Mouse (Mus musculus) lung, adult 2 months (tissue): Measurements from ENCODE around the gene Gm28035. TPM values are rescaled to one million over a fixed set of nuclear protein-coding genes. Genes with fewer than 3 reads are reported as not detected.

Source experiments
- DNase-seq: peaks from one replicate; pipeline ENCODE4 v3.0.0; 2022
- H3K4me1 ChIP-seq: fragments of 200-500 bp; 2 replicates; pipeline ENCODE4 v1.6.1; 2011; ENCODE audit warnings: low read length; ENCODE audit not compliant: control insufficient read depth, insufficient read depth
- H3K4me3 ChIP-seq: fragments of 200-500 bp; replicated peaks from 2 replicates; pipeline ENCODE3; 2011; ENCODE audit warnings: low read depth, mild to moderate bottlenecking, control low read depth, low read length; ENCODE audit errors: extremely low read depth
- CTCF ChIP-seq: fragments of 200-500 bp; IDR thresholded peaks from 2 replicates; pipeline ENCODE4 v1.5.1; 2011; ENCODE audit warnings: mild to moderate bottlenecking, low read length, control low read depth; ENCODE audit not compliant: insufficient read depth
- POLR2A ChIP-seq: fragments of 200-500 bp; IDR thresholded peaks from 2 replicates; pipeline ENCODE4 v1.6.1; 2011; ENCODE audit warnings: low read depth, mild to moderate bottlenecking, control low read depth, low read length, borderline replicate concordance; ENCODE audit errors: extremely low read depth
- WGBS: fragments of 180-500 bp; shearing (Covaris S2); methylation state at CpG from one replicate; pipeline ENCODE4 v1.1.7; 2018; 5-methylcytosine and 5-hydroxymethylcytosine counted together
- polyA plus RNA-seq: library from polyadenylated mRNA; depleted of rRNA; stranded (reverse); fragments of >200 nt; gene quantifications from 2 replicates; pipeline ENCODE4 v1.2.3, GENCODE M21; 2012

The Gm28035 gene
- polyA plus RNA-seq, 1 experiment, result 11.6 TPM

GRCm38 (mm10) chr2:30207401-30207800 is 33.0 kb upstream of the Gm28035 start:
- Histone ChIP-seq H3K4me3 (no peak overlapping the region), H3K4me1 (peaks cover 6% of the 10 kb centered on the region; the same call in 1 of the 2 replicates)
- TF ChIP-seq CTCF (no peak), POLR2A (no peak)
- 76% methylated on average over 4 of the region's 4 CpGs for WGBS
- DNase-seq, result no peak

- 71% methylated on average over 5 of the region's 5 CpGs for WGBS
- H3K4me3 ChIP-seq, result no peak overlapping the region
- no peak for TF ChIP-seq CTCF
- TF ChIP-seq POLR2A, result no peak
These were observed 32.5 kb upstream of the Gm28035 start for GRCm38 (mm10) chr2:30207886-30208285.

DNA sequence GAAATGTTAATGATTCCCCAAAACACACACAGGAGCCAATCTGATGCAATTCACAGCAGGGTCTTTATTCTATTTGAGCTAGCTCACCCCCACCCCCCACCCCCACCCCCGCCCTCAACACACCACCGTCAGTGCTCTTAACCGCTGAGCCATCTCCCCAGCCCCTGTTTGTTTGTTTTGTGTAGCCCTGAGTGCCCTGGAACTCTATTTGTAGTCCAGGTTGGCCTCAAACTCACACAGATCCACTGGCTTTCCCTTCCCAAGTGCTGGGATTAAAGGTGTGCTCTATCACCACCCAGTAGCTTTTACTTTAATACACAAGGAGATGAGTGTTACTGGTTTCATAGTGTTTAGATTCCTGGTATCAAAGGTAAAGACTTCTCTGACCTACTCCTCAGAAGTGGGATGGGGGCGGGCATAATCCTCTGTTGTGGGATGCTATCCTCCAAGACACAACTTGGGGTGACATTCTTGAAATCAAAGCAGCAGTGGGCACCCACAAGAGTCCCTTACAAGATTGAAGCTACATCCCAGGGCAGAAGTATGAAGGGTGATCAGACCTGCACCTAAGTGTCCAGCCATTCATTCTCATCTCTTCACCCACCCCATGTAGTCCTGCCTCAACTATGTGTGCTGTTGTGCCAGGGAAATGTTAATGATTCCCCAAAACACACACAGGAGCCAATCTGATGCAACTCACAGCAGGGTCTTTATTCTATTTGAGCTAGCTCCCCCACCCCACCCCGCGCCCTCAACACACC is 28.8 kb upstream of the Gm28035 start:
- Histone ChIP-seq H3K4me1 (no peaks in the 10 kb centered on the region), H3K4me3 (no peak overlapping the region)
- 70% methylated on average over 6 of the region's 6 CpGs for WGBS
- TF ChIP-seq CTCF (no peak), POLR2A (no peak)
- DNase-seq, result no peak

More at GRCm38 (mm10) chr2:30207886-30208285, 32.5 kb upstream of the Gm28035 start:
- H3K4me1 ChIP-seq, result peaks cover 6% of the 10 kb centered on the region; the same call in 1 of the 2 replicates
- no peak for DNase-seq

GRCm38 (mm10) chr2:30212169-30212545 is 28.2 kb upstream of the Gm28035 start:
- no peak for DNase-seq
- H3K4me3 ChIP-seq, result no peak overlapping the region
- 82% methylated on average over 4 of the region's 4 CpGs for WGBS
- H3K4me1 ChIP-seq, result no peaks in the 10 kb centered on the region
- TF ChIP-seq POLR2A (no peak), CTCF (no peak)

GRCm38 (mm10) chr2:30212951-30213350 is 27.4 kb upstream of the Gm28035 start:
- Histone ChIP-seq H3K4me3 (no peak overlapping the region), H3K4me1 (no peaks in the 10 kb centered on the region)
- WGBS, result 42% methylated on average over 1 of the region's 1 CpGs
- TF ChIP-seq CTCF, result no peak
- TF ChIP-seq POLR2A, result no peak
- no peak for DNase-seq

GRCm38 (mm10) chr2:30214745-30215144 is 25.6 kb upstream of the Gm28035 start:
- no peak for DNase-seq
- Histone ChIP-seq H3K4me3 (no peak overlapping the region), H3K4me1 (no peaks in the 10 kb centered on the region)
- no peak for TF ChIP-seq CTCF
- no peak for TF ChIP-seq POLR2A
- WGBS, result 70% methylated on average over 3 of the region's 3 CpGs

DNA sequence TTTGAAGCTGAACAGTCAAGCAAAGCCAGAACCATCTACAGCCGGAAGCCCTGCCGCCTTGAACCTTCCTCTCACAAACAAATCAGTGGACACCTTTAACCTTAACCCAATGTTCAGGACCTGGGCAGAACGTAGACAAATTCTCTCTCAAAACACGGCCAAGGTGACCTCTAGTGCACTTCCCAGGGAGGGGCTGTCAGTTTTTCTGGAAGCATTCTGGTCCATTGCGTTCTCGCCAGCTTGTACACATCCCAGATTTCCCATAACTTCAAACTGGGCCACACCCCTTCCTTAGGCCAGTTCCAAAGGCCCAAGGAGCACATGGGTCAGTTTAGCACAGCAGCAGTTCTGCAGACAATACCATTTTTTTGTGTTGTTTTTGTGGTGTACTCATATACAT is 24.9 kb upstream of the Gm28035 start:
- Histone ChIP-seq H3K4me3 (no peak overlapping the region), H3K4me1 (no peaks in the 10 kb centered on the region)
- DNase-seq, result no peak
- 49% methylated on average over 6 of the region's 6 CpGs for WGBS
- TF ChIP-seq POLR2A (no peak), CTCF (no peak)

- WGBS, result 93% methylated on average over 5 of the region's 5 CpGs
- TF ChIP-seq CTCF (no peak), POLR2A (no peak)
These were observed 24.1 kb upstream of the Gm28035 start for GRCm38 (mm10) chr2:30216293-30216692.

GRCm38 (mm10) chr2:30235593-30235992 is 4.8 kb upstream of the Gm28035 start:
- no peak overlapping the region for H3K4me3 ChIP-seq
- 79% methylated on average over 5 of the region's 5 CpGs for WGBS
- peaks cover 16% of the 10 kb centered on the region for H3K4me1 ChIP-seq
- TF ChIP-seq POLR2A, result no peak
- TF ChIP-seq CTCF, result no peak
- no peak for DNase-seq

More at GRCm38 (mm10) chr2:30216293-30216692, 24.1 kb upstream of the Gm28035 start:
- no peak overlapping the region for H3K4me3 ChIP-seq
- DNase-seq, result no peak
- no peaks in the 10 kb centered on the region for H3K4me1 ChIP-seq
